Mouse (Mus musculus): ENCODE measurements around the gene Fosl1.

DNA sequence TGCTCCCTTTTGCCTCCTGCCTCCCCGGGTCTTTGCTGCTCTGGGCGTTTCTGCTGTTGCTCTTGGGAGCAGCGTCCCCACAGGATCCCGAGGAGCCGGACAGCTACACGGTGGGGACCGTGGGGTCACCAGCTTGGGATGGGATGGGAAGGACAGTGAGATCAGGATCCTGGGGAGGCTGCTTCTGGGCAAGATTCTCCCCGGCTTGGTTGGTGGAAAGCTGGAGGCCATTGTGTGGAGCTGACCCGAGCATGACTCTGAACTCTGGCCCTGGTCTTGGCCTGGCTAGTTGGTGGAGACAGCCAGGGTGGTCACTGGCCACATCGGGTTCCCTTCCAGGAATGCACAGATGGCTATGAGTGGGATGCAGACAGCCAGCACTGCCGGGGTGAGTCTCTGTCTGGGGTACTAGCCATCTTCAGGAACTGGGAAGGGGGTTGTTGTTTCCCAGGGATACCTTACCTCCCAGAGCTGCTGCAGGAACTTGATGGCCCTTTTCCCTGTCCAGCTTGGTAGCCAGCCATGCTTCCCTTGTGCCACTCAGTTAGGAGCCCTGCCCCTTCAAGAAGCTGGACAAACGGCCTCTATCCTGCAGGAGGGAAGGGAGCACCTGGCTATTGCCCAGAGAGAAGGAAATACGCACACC lies 27.8 kb downstream of the Fosl1 start:
- no peak for TF ChIP-seq CTCF (IDR thresholded peaks at IDR 0.05; ENCODE audit: borderline replicate concordance, extremely low read depth, insufficient read depth, insufficient read length)
- TF ChIP-seq POLR2A (IDR thresholded peaks at IDR 0.05; ENCODE audit: borderline replicate concordance, extremely low read depth, insufficient read depth, insufficient read length, poor library complexity, severe bottlenecking) = no peak

Data from brain, embryonic 14.5 days (tissue).